Mouse (Mus musculus) midbrain, embryonic 13.5 days (tissue): ENCODE data around the gene Mpp2. TPM values are rescaled to one million over a fixed set of nuclear protein-coding genes. Genes with fewer than 3 reads are reported as not detected.

Experiments
- ATAC-seq: fragments of 200-750 bp; cut with Nextera tagmentation; 2 replicates; pipeline ENCODE4 v1.8.0; 2017; ENCODE audit warnings: mild to moderate bottlenecking, moderate TSS enrichment, moderate library complexity
- H3K27ac ChIP-seq: fragments of 300-500 bp; sonication (generic); 2 replicates; pipeline ENCODE4 v1.5.1; 2015; ENCODE audit warnings: inconsistent platforms, mild to moderate bottlenecking, moderate library complexity
- H3K27me3 ChIP-seq: fragments of 300-500 bp; sonication (generic); 2 replicates; pipeline ENCODE4 v1.6.1; 2015; ENCODE audit warnings: mild to moderate bottlenecking, inconsistent platforms
- H3K36me3 ChIP-seq: fragments of 300-500 bp; sonication (generic); 2 replicates; pipeline ENCODE4 v1.6.1; 2015; ENCODE audit warnings: mild to moderate bottlenecking, inconsistent platforms
- H3K4me1 ChIP-seq: fragments of 300-500 bp; sonication (generic); replicated peaks from 2 replicates; pipeline ENCODE4 v1.6.1; 2015; ENCODE audit warnings: inconsistent platforms
- H3K4me2 ChIP-seq: fragments of 300-500 bp; sonication (generic); replicated peaks from 2 replicates; pipeline ENCODE4 v1.6.1; 2015; ENCODE audit warnings: moderate library complexity, mild to moderate bottlenecking, inconsistent platforms
- H3K4me3 ChIP-seq: fragments of 300-500 bp; sonication (generic); replicated peaks from 2 replicates; pipeline ENCODE4 v1.5.1; 2015; ENCODE audit warnings: mild to moderate bottlenecking, inconsistent platforms
- H3K9ac ChIP-seq: fragments of 300-500 bp; sonication (generic); replicated peaks from 2 replicates; pipeline ENCODE4 v1.6.1; 2015; ENCODE audit warnings: mild to moderate bottlenecking, inconsistent platforms
- H3K9me3 ChIP-seq: fragments of 300-500 bp; sonication (generic); 2 replicates; pipeline ENCODE4 v1.6.1; 2016; ENCODE audit warnings: mild to moderate bottlenecking, inconsistent platforms
- WGBS: fragments of 180-500 bp; shearing (Covaris S2); methylation state at CpG from one replicate; pipeline ENCODE4 v1.1.7; 2015; 5-methylcytosine and 5-hydroxymethylcytosine counted together
- polyA plus RNA-seq: library from polyadenylated mRNA; unstranded; fragments of >200 nt; fragmentation: Nextera tagmentation; extraction: Ambion mirVana; gene quantifications from 2 replicates; pipeline ENCODE4 v1.2.1, GENCODE M21; 2015

Mpp2 gene
- polyA plus RNA-seq, 1 experiment from 2014 or later = 26.7 TPM

GRCm38 (mm10) chr11:102021196-102021595, 67.1 kb downstream of the Mpp2 start:
- Histone ChIP-seq H3K9me3 (no peaks in the 10 kb centered on the region), H3K36me3 (peaks cover 50% of the 10 kb centered on the region), H3K4me3 (no peak overlapping the region), H3K27ac (no peak overlapping the region), H3K27me3 (no peaks in the 10 kb centered on the region), H3K9ac (no peak overlapping the region), H3K4me2 (no peak overlapping the region), H3K4me1 (peaks cover 34% of the 10 kb centered on the region)
- no peak for ATAC-seq
- 91% methylated on average over 5 of the region's 5 CpGs for WGBS

GRCm38 (mm10) chr11:102019736-102020135, 68.6 kb downstream of the Mpp2 start:
- H3K27me3 ChIP-seq = no peaks in the 10 kb centered on the region
- H3K4me3 ChIP-seq = no peak overlapping the region
- H3K9me3 ChIP-seq = no peaks in the 10 kb centered on the region
- H3K36me3 ChIP-seq = peaks cover 63% of the 10 kb centered on the region
- peaks cover 32% of the 10 kb centered on the region for H3K4me1 ChIP-seq
- ATAC-seq = no peak
- H3K4me2 ChIP-seq = no peak overlapping the region
- 65% methylated on average over 9 of the region's 9 CpGs for WGBS
- H3K27ac ChIP-seq = no peak overlapping the region
- no peak overlapping the region for H3K9ac ChIP-seq

- H3K4me2 ChIP-seq = no peak overlapping the region
- WGBS = 96% methylated on average over 1 of the region's 1 CpGs
- no peaks in the 10 kb centered on the region for H3K9me3 ChIP-seq
- no peaks in the 10 kb centered on the region for H3K27me3 ChIP-seq
- H3K4me3 ChIP-seq = no peak overlapping the region
- H3K36me3 ChIP-seq = peaks cover 85% of the 10 kb centered on the region
- peaks cover 18% of the 10 kb centered on the region; the same call in 1 of the 2 replicates for H3K4me1 ChIP-seq
- H3K9ac ChIP-seq = no peak overlapping the region
- ATAC-seq = no peak
- H3K27ac ChIP-seq = no peak overlapping the region
Measured at GRCm38 (mm10) chr11:102016136-102016535, 72.2 kb downstream of the Mpp2 start.

GRCm38 (mm10) chr11:102015472-102015871, 72.8 kb downstream of the Mpp2 start:
- ATAC-seq = no peak
- Histone ChIP-seq H3K9me3 (no peaks in the 10 kb centered on the region), H3K36me3 (peaks cover 90% of the 10 kb centered on the region), H3K27ac (peak overlapping the region; percentile 14; the same call in 1 of the 2 replicates), H3K4me2 (no peak overlapping the region), H3K9ac (no peak overlapping the region), H3K27me3 (no peaks in the 10 kb centered on the region), H3K4me1 (peaks cover 21% of the 10 kb centered on the region), H3K4me3 (no peak overlapping the region)
- 58% methylated on average over 6 of the region's 6 CpGs for WGBS

GRCm38 (mm10) chr11:102013201-102013600, 75.1 kb downstream of the Mpp2 start:
- H3K4me1 ChIP-seq = peaks cover 26% of the 10 kb centered on the region
- H3K4me2 ChIP-seq = no peak overlapping the region
- no peak overlapping the region for H3K9ac ChIP-seq
- H3K4me3 ChIP-seq = no peak overlapping the region
- ATAC-seq = no peak
- no peaks in the 10 kb centered on the region for H3K9me3 ChIP-seq
- H3K27ac ChIP-seq = no peak overlapping the region
- peaks cover 95% of the 10 kb centered on the region for H3K36me3 ChIP-seq
- H3K27me3 ChIP-seq = no peaks in the 10 kb centered on the region
- WGBS = 95% methylated on average over 8 of the region's 8 CpGs

GRCm38 (mm10) chr11:102011510-102011909, 76.8 kb downstream of the Mpp2 start:
- no peak for ATAC-seq

GRCm38 (mm10) chr11:102010140-102010539, 78.2 kb downstream of the Mpp2 start:
- peak; percentile 61 for ATAC-seq
- Histone ChIP-seq H3K9ac (no peak overlapping the region; the same call in 1 of the 2 replicates), H3K36me3 (peaks cover 95% of the 10 kb centered on the region)

More at GRCm38 (mm10) chr11:102011510-102011909, 76.8 kb downstream of the Mpp2 start:
- Histone ChIP-seq H3K4me3 (no peak overlapping the region), H3K4me2 (no peak overlapping the region), H3K9me3 (no peaks in the 10 kb centered on the region), H3K9ac (no peak overlapping the region), H3K27ac (no peak overlapping the region), H3K36me3 (peaks cover 96% of the 10 kb centered on the region), H3K4me1 (peaks cover 31% of the 10 kb centered on the region), H3K27me3 (no peaks in the 10 kb centered on the region)
- 81% methylated on average over 8 of the region's 8 CpGs for whole genome bisulfite sequencing

GRCm38 (mm10) chr11:102008954-102009637, 79.2 kb downstream of the Mpp2 start:
- H3K27me3 ChIP-seq = no peaks in the 10 kb centered on the region
- WGBS = 85% methylated on average over 15 of the region's 15 CpGs
- no peaks in the 10 kb centered on the region for H3K9me3 ChIP-seq
- no peak overlapping the region for H3K4me2 ChIP-seq
- peak overlapping the region; percentile 83 for H3K27ac ChIP-seq
- no peak for ATAC-seq
- H3K36me3 ChIP-seq = peaks cover 95% of the 10 kb centered on the region
- H3K4me1 ChIP-seq = peaks cover 24% of the 10 kb centered on the region
- H3K9ac ChIP-seq = no peak overlapping the region
- no peak overlapping the region for H3K4me3 ChIP-seq

More at GRCm38 (mm10) chr11:102010140-102010539, 78.2 kb downstream of the Mpp2 start:
- WGBS = 60% methylated on average over 13 of the region's 13 CpGs
- Histone ChIP-seq H3K4me2 (no peak overlapping the region), H3K27ac (peak overlapping the region; percentile 83), H3K9me3 (no peaks in the 10 kb centered on the region), H3K4me3 (no peak overlapping the region), H3K4me1 (peaks cover 26% of the 10 kb centered on the region), H3K27me3 (no peaks in the 10 kb centered on the region)

GRCm38 (mm10) chr11:102008372-102008771, 79.9 kb downstream of the Mpp2 start:
- H3K27ac ChIP-seq = no peak overlapping the region
- ATAC-seq = no peak
- peaks cover 96% of the 10 kb centered on the region for H3K36me3 ChIP-seq
- WGBS = 97% methylated on average over 8 of the region's 8 CpGs
- peaks cover 24% of the 10 kb centered on the region for H3K4me1 ChIP-seq
- H3K27me3 ChIP-seq = no peaks in the 10 kb centered on the region
- H3K4me2 ChIP-seq = no peak overlapping the region
- no peak overlapping the region for H3K9ac ChIP-seq
- H3K4me3 ChIP-seq = no peak overlapping the region
- H3K9me3 ChIP-seq = no peaks in the 10 kb centered on the region

Other genes starting within 250 kb of the Mpp2 start
- 0.12 and 0.13 TPM in 2 replicates for gene Meox1, start 194.1 kb downstream of the Mpp2 start, polyA plus RNA-seq
- 0.07 and 0.24 TPM in 2 replicates for gene Sost, start 121.5 kb downstream of the Mpp2 start, polyA plus RNA-seq
- gene Cfap97d1, start 104.2 kb downstream of the Mpp2 start, polyA plus RNA-seq = not detected in 2 replicates
- 11.3 and 11.8 TPM in 2 replicates for gene Dusp3, start 101.5 kb downstream of the Mpp2 start, polyA plus RNA-seq
- 45.3 and 46.4 TPM in 2 replicates for gene Mpp3, start 60.1 kb downstream of the Mpp2 start, polyA plus RNA-seq
- 0.32 and 0.40 TPM in 2 replicates for gene Cd300lg, start 47.0 kb downstream of the Mpp2 start, polyA plus RNA-seq
- gene Ppy, start 12.8 kb upstream of the Mpp2 start, polyA plus RNA-seq = not detected in 2 replicates
- not detected in 2 replicates for gene Pyy, start 19.3 kb upstream of the Mpp2 start, polyA plus RNA-seq
- gene Nags, start 57.0 kb upstream of the Mpp2 start, polyA plus RNA-seq = 0.09 TPM in 1 of 2 replicates, not detected in the other
- 40.5 and 42.5 TPM in 2 replicates for gene Tmem101, start 67.9 kb upstream of the Mpp2 start, polyA plus RNA-seq
- gene Lsm12, start 96.8 kb upstream of the Mpp2 start, polyA plus RNA-seq = 141 and 156 TPM in 2 replicates
- 31.4 and 32.9 TPM in 2 replicates for gene G6pc3, start 101.1 kb upstream of the Mpp2 start, polyA plus RNA-seq
- 80.5 and 106 TPM in 2 replicates for gene Hdac5, start 141.7 kb upstream of the Mpp2 start, polyA plus RNA-seq
- 4.6 and 5.6 TPM in 2 replicates for gene BC030867, start 160.4 kb upstream of the Mpp2 start, polyA plus RNA-seq
- gene Asb16, start 180.2 kb upstream of the Mpp2 start, polyA plus RNA-seq = not detected in 2 replicates
- gene Tmub2, start 196.4 kb upstream of the Mpp2 start, polyA plus RNA-seq = 79.0 and 83.4 TPM in 2 replicates
- 28.4 and 30.1 TPM in 2 replicates for gene Atxn7l3, start 208.1 kb upstream of the Mpp2 start, polyA plus RNA-seq
- 85.2 and 90.3 TPM in 2 replicates for gene Ubtf, start 231.2 kb upstream of the Mpp2 start, polyA plus RNA-seq